Mouse (Mus musculus) right cerebral cortex, postnatal 10 days (tissue): ENCODE results near the gene Immp2l.

Experiments used
- DNase-seq, 2 experiments: peaks; one replicate each; pipeline ENCODE4 v3.0.0; 2021; ENCODE audit warnings: low spot score in 2 of 2

The Immp2l gene

GRCm38 (mm10) chr12:41047085-41047766 lies 23.3 kb downstream of the Immp2l start:
- no peak for DNase-seq

GRCm38 (mm10) chr12:41050945-41051344 lies 27.1 kb downstream of the Immp2l start:
- DNase-seq = no peak

- no peak for DNase-seq
Observed at GRCm38 (mm10) chr12:41052897-41053296, 29.0 kb downstream of the Immp2l start.

- peak in 1 of 2 experiments; percentile 27 for DNase-seq
Observed at GRCm38 (mm10) chr12:41054006-41054791, 30.3 kb downstream of the Immp2l start.

- no peak for DNase-seq
Observed at GRCm38 (mm10) chr12:41055941-41056340, 32.1 kb downstream of the Immp2l start.

- DNase-seq = no peak
Observed at GRCm38 (mm10) chr12:41063281-41063680, 39.4 kb downstream of the Immp2l start.

GRCm38 (mm10) chr12:41081843-41082242 lies 58.0 kb downstream of the Immp2l start:
- no peak for DNase-seq

GRCm38 (mm10) chr12:41084370-41085089 lies 60.6 kb downstream of the Immp2l start:
- no peak for DNase-seq

GRCm38 (mm10) chr12:41089931-41090366 lies 66.1 kb downstream of the Immp2l start:
- DNase-seq = no peak

- no peak for DNase-seq
Observed at GRCm38 (mm10) chr12:41090771-41091170, 66.9 kb downstream of the Immp2l start.

- no peak for DNase-seq
Observed at GRCm38 (mm10) chr12:41091316-41091715, 67.4 kb downstream of the Immp2l start.

- no peak for DNase-seq
Observed at GRCm38 (mm10) chr12:41096045-41096444, 72.2 kb downstream of the Immp2l start.

GRCm38 (mm10) chr12:41097406-41097805 lies 73.5 kb downstream of the Immp2l start:
- DNase-seq = peak in 1 of 2 experiments; percentile 25

GRCm38 (mm10) chr12:41109011-41109410 lies 85.1 kb downstream of the Immp2l start:
- no peak for DNase-seq

GRCm38 (mm10) chr12:41111456-41111855 lies 87.6 kb downstream of the Immp2l start:
- DNase-seq = peak; percentile 26 to 27

- no peak for DNase-seq
Observed at GRCm38 (mm10) chr12:41112137-41112536, 88.2 kb downstream of the Immp2l start.

GRCm38 (mm10) chr12:41118358-41118757 lies 94.5 kb downstream of the Immp2l start:
- DNase-seq = no peak

GRCm38 (mm10) chr12:41119657-41120056 lies 95.8 kb downstream of the Immp2l start:
- DNase-seq = no peak

- DNase-seq = no peak
Observed at GRCm38 (mm10) chr12:41123207-41123606, 99.3 kb downstream of the Immp2l start.

- DNase-seq = no peak
Observed at GRCm38 (mm10) chr12:41134885-41135284, 111.0 kb downstream of the Immp2l start.

- DNase-seq = no peak
Observed at GRCm38 (mm10) chr12:41159543-41159942, 135.7 kb downstream of the Immp2l start.

- no peak for DNase-seq
Observed at GRCm38 (mm10) chr12:41167802-41168201, 143.9 kb downstream of the Immp2l start.
